Mouse (Mus musculus): Measurements from ENCODE around the gene Tacc2.

DNA sequence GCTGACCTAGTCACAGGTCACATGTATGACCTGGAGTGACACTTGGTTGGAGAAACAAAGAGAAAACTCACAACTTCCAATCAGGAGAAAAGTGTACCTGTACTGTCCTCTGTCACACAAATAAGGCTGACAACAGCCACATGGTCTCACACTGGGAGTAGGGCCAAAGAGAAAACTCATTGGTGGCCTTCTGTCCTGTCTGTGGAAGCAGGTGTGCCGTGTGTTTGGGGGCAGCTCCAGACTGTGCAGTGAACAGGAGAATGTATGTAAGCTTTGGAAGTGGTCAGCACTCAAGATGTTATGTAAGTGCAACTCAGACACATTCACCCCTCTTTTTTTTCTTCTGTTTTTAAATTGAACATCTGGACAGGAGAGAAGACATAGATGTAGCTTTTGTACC, 124.1 kb downstream of the Tacc2 start:
- TF ChIP-seq CTCF (IDR thresholded peaks at IDR 0.05 in 2 of 3, conservative IDR thresholded peaks at IDR 0.05 in 1 of 3; ENCODE audit: control insufficient read depth in 1 of 3, insufficient read depth in 1 of 3, low read depth in 2 of 3, low read length in 3 of 3, poor library complexity in 1 of 3, severe bottlenecking in 1 of 3) (no peak), USF1 (IDR thresholded peaks at IDR 0.05; ENCODE audit: low read depth, low read length) (no peak)
